Mouse (Mus musculus): ENCODE measurements around the gene Gm5148.

- no peak for TF ChIP-seq CTCF (IDR thresholded peaks at IDR 0.05; ENCODE audit: low read depth)
- TF ChIP-seq EP300 (IDR thresholded peaks at IDR 0.05; ENCODE audit: low read depth): no peak
These were observed 4.1 kb upstream of the Gm5148 start for GRCm38 (mm10) chr3:37728112-37729100.
